Mouse (Mus musculus) brain, embryonic 14.5 days (tissue): ENCODE data around the gene Irf8.

ENCODE experiments used
- CTCF ChIP-seq: fragments of 200-500 bp; IDR thresholded peaks from 2 replicates; pipeline ENCODE4 v1.5.1; 2012; ENCODE audit warnings: inconsistent platforms, mild to moderate bottlenecking, moderate library complexity, borderline replicate concordance; ENCODE audit not compliant: insufficient read depth, insufficient read length; ENCODE audit errors: extremely low read depth
- POLR2A ChIP-seq: fragments of 200-500 bp; IDR thresholded peaks from 2 replicates; pipeline ENCODE4 v1.6.1; 2012; ENCODE audit warnings: mild to moderate bottlenecking, inconsistent platforms, borderline replicate concordance; ENCODE audit not compliant: poor library complexity, insufficient read depth, insufficient read length, severe bottlenecking; ENCODE audit errors: extremely low read depth

GRCm38 (mm10) chr8:120800308-120800865 lies 64.2 kb downstream of the Irf8 start:
- peak; percentile 89 for TF ChIP-seq CTCF
- no peak for TF ChIP-seq POLR2A
